Mouse (Mus musculus) erythroblast, embryonic 14.5 days (primary cell): ENCODE data around the gene Evi5.

Experiments
- GATA1 ChIP-seq: IDR thresholded peaks from 2 replicates; pipeline ENCODE4 v1.6.1; 2012; ENCODE audit warnings: low read length, inconsistent platforms, mixed read lengths
- TAL1 ChIP-seq: IDR thresholded peaks from 3 replicates; pipeline ENCODE4 v1.6.1; 2012; ENCODE audit warnings: low read length, inconsistent platforms, mixed read lengths

GRCm38 (mm10) chr5:107708124-107708797, 166.6 kb downstream of the Evi5 start:
- TF ChIP-seq TAL1: no peak
- TF ChIP-seq GATA1: no peak
